Mouse (Mus musculus): ENCODE results near the gene Gm2007.
"Not testable (repeated sequence)": the region's sequence is repeated elsewhere in the genome, so short reads cannot be mapped to it uniquely, and the experiment has no call there.

Gm2007 gene

GRCm38 (mm10) chr2:175741237-175741636 is at the start of gene Gm2007:
Gene Gm2007, plus strand, starts transcription at chr2:175741537.
- not testable (repeated sequence) for DNase-seq

GRCm38 (mm10) chr2:175703546-175703945 is 37.8 kb upstream of the Gm2007 start, which contains the start of gene Zfp969:
Gene Zfp969, minus strand, starts transcription at chr2:175703646.
- not testable (repeated sequence) for DNase-seq

- DNase-seq: not testable (repeated sequence)
Observed at GRCm38 (mm10) chr2:175800993-175801392, 59.7 kb downstream of the Gm2007 start, which contains the start of gene Gm14288. Gene Gm14288, minus strand, starts transcription at chr2:175801093.
